Mouse (Mus musculus): ENCODE data around the gene Gpatch8. TPM values are rescaled to one million over a fixed set of nuclear protein-coding genes. Genes with fewer than 3 reads are reported as not detected.

Gpatch8 gene
- polyA plus RNA-seq, 1 experiment, result 5.7 TPM

DNA sequence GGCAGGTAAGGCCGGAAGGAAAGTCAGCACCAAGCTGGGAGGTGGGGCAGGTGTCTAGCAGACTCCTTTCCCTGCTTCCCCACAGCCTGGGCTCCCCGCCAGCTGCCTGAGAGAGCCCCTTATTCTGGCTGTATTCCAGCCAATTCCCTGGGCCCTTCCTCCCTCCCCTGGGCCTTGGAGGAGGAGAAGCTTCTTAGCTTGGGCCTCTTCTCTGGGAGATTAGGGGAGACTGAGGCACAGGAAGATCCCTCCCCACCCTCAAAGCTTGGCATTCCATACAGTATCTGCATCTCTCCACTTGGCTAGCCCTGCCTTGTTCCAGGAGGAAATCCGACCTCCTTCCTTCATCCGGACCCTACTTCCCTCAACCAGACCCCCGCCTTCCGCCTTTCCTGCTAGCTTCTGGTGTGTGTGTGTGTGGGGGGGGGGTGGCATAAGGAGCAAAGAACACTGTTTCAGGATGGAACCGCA lies 110.3 kb downstream of the Gpatch8 start:
- Histone ChIP-seq H3K4me3 (replicated peaks) (peak overlapping the region; percentile 95), H3K36me3 (replicated peaks; ENCODE audit: low read length) (no peaks in the 10 kb centered on the region), H3K4me1 (peaks cover 46% of the 10 kb centered on the region), H3K9me3 (no peaks in the 10 kb centered on the region), H3K27me3 (replicated peaks) (peaks cover 67% of the 10 kb centered on the region)
- no peak for TF ChIP-seq FLI1 (IDR thresholded peaks at IDR 0.05; ENCODE audit: low read length)
- no peak for TF ChIP-seq GATA1 (IDR thresholded peaks at IDR 0.05; ENCODE audit: borderline replicate concordance, low read length)

DNA sequence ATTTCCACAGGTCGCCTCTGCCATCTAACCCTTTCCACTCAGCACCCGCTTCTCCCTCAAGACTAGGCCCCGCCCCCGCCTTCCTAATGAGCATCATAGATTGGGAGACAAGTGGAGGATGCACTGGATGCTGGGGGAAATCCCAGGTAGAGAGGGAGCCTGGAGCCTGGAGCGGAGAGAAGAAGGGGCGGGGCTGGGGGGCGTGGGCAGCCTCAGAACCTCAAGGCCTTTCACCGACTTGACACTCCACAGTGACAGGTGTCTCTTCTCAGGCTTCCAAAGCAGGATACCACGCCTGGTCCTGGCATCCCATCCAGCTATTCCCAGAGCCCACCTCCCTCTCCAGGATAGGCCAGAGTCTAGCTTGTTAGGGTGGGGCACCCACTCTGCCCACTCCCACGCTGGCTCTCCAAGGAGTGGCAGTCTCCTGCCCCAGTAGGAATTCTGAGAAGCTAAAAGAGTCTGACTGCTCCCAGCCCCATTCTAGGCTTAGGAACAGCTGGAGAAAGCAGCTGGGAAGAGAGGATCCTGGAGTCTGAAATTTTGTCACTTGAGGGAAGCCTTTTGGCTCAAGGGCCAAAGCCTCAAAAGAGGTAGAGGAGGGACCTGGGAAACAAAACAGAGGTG lies 110.8 kb downstream of the Gpatch8 start:
- Histone ChIP-seq H3K4me3 (replicated peaks) (no peak overlapping the region), H3K36me3 (replicated peaks; ENCODE audit: low read length) (no peaks in the 10 kb centered on the region), H3K27me3 (replicated peaks) (peaks cover 67% of the 10 kb centered on the region), H3K9me3 (no peaks in the 10 kb centered on the region), H3K4me1 (peaks cover 46% of the 10 kb centered on the region)
- TF ChIP-seq FLI1 (IDR thresholded peaks at IDR 0.05; ENCODE audit: low read length), result no peak

DNA sequence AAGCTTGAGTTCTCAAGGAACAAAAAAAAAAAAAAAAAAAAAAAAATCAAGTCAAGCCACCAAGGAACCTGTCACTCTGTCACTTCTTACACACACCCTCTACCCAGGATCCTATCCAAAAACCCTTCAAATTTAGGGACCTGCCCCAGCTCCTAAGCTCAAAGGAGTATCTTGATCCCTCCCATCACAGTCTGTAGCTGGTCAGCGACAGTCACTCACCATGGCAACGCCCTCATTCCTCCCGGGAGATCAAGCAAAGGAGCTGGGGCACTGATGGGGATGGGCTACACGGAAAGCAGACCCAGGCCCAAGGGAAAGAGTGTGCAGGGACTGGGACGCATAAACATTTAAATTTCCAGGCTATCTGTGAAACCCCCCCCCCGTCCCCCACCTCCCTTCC lies 111.4 kb downstream of the Gpatch8 start:
- peaks cover 70% of the 10 kb centered on the region for H3K27me3 ChIP-seq (replicated peaks)

DNA sequence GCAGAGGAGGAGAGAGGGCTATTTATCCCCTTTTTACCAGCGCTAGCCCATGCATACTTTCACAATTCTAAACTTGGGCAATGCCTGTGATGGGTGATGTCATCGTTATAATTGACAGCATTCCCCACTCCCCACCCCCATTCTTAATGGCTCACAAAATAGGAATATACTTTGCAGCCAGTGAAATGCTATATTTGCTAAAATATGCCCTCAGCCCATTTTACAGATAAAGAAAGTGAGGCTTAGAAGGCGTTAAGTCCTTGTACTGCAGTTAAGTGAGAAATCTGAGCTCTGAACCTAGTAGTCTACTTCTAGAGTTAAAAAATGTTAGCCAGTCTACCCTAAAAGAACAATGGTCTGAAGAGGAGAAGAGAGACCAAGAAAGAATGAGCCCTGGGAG lies 111.9 kb downstream of the Gpatch8 start:
- peaks cover 52% of the 10 kb centered on the region for H3K4me1 ChIP-seq
- no peak for TF ChIP-seq FLI1 (IDR thresholded peaks at IDR 0.05; ENCODE audit: low read length)
- TF ChIP-seq GATA1 (IDR thresholded peaks at IDR 0.05; ENCODE audit: borderline replicate concordance, low read length), result no peak
- H3K9me3 ChIP-seq, result no peaks in the 10 kb centered on the region
- H3K4me3 ChIP-seq (replicated peaks), result no peak overlapping the region
- no peaks in the 10 kb centered on the region for H3K36me3 ChIP-seq (replicated peaks; ENCODE audit: low read length)
- H3K27me3 ChIP-seq (replicated peaks), result peaks cover 70% of the 10 kb centered on the region

More for the DNA sequence above, 111.4 kb downstream of the Gpatch8 start:
- H3K4me1 ChIP-seq, result peaks cover 51% of the 10 kb centered on the region
- no peaks in the 10 kb centered on the region for H3K36me3 ChIP-seq (replicated peaks; ENCODE audit: low read length)
- no peak for TF ChIP-seq GATA1 (IDR thresholded peaks at IDR 0.05; ENCODE audit: borderline replicate concordance, low read length)
- TF ChIP-seq FLI1 (IDR thresholded peaks at IDR 0.05; ENCODE audit: low read length), result no peak
- no peaks in the 10 kb centered on the region for H3K9me3 ChIP-seq
- H3K4me3 ChIP-seq (replicated peaks), result no peak overlapping the region

DNA sequence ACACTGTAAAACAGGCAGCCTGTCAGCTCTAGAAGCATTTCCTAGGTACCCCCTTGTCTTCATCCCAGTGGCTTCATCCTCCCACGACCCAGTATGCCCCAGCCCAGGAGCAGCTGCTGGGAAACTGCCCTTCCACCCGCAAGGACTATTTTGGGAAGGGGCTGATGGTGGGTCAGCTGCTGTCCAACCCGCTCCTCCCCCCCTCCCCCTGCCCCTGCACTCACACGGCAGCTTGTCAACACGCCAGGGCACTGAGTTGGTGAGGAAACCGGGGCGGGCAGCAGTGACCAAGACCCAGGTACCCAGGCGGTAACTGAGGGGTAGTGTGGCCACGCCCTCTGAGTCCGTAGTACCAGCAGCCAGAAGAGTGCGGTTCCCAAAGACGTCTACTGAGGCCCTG lies 112.5 kb downstream of the Gpatch8 start:
- Histone ChIP-seq H3K4me1 (peaks cover 50% of the 10 kb centered on the region), H3K4me3 (replicated peaks) (no peak overlapping the region), H3K27me3 (replicated peaks) (peaks cover 74% of the 10 kb centered on the region), H3K9me3 (no peaks in the 10 kb centered on the region), H3K36me3 (replicated peaks; ENCODE audit: low read length) (peaks cover 2% of the 10 kb centered on the region)
- TF ChIP-seq FLI1 (IDR thresholded peaks at IDR 0.05; ENCODE audit: low read length), result no peak
- TF ChIP-seq GATA1 (IDR thresholded peaks at IDR 0.05; ENCODE audit: borderline replicate concordance, low read length), result no peak

DNA sequence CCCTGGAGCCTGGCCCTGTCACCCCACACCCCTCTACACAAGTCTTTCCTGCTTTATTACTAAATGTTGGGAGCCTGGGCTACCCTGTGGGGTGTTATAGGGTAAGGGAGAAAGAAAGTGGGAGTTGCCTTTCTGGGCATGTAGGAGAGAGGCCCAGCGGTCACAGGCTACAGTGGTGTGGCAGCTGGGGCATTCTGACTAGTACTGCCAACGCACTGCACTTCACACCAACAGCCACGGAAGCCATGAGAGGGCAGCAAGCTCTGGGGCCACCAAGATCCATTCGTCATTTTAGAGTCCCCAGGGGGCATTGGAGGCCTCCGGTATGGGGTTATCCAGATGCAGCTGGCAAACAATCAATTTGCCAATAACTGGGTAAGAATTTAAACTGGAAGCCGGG lies 114.1 kb downstream of the Gpatch8 start:
- TF ChIP-seq FLI1 (IDR thresholded peaks at IDR 0.05; ENCODE audit: low read length), result no peak
- no peak for TF ChIP-seq GATA1 (IDR thresholded peaks at IDR 0.05; ENCODE audit: borderline replicate concordance, low read length)
- no peak overlapping the region for H3K4me3 ChIP-seq (replicated peaks)
- H3K4me1 ChIP-seq, result peaks cover 47% of the 10 kb centered on the region
- peaks cover 75% of the 10 kb centered on the region for H3K27me3 ChIP-seq (replicated peaks)
- peaks cover 9% of the 10 kb centered on the region; the same call in 1 of the 2 replicates for H3K9me3 ChIP-seq
- H3K36me3 ChIP-seq (replicated peaks; ENCODE audit: low read length), result peaks cover 15% of the 10 kb centered on the region

- H3K4me3 ChIP-seq (replicated peaks), result no peak overlapping the region
- TF ChIP-seq FLI1 (IDR thresholded peaks at IDR 0.05; ENCODE audit: low read length) (no peak), GATA1 (IDR thresholded peaks at IDR 0.05; ENCODE audit: borderline replicate concordance, low read length) (no peak)
- H3K4me1 ChIP-seq, result peaks cover 45% of the 10 kb centered on the region
- H3K27me3 ChIP-seq (replicated peaks), result peaks cover 69% of the 10 kb centered on the region
- H3K36me3 ChIP-seq (replicated peaks; ENCODE audit: low read length), result peaks cover 20% of the 10 kb centered on the region
- peaks cover 9% of the 10 kb centered on the region; the same call in 1 of the 2 replicates for H3K9me3 ChIP-seq
Measured at GRCm38 (mm10) chr11:102441434-102441833, 114.8 kb downstream of the Gpatch8 start.

GRCm38 (mm10) chr11:102440255-102440654 lies 115.9 kb downstream of the Gpatch8 start:
- no peak overlapping the region for H3K4me3 ChIP-seq (replicated peaks)
- peaks cover 57% of the 10 kb centered on the region for H3K27me3 ChIP-seq (replicated peaks)
- peaks cover 9% of the 10 kb centered on the region; the same call in 1 of the 2 replicates for H3K9me3 ChIP-seq
- TF ChIP-seq FLI1 (IDR thresholded peaks at IDR 0.05; ENCODE audit: low read length) (no peak), GATA1 (IDR thresholded peaks at IDR 0.05; ENCODE audit: borderline replicate concordance, low read length) (no peak)
- peaks cover 32% of the 10 kb centered on the region for H3K36me3 ChIP-seq (replicated peaks; ENCODE audit: low read length)
- H3K4me1 ChIP-seq, result peaks cover 40% of the 10 kb centered on the region

DNA sequence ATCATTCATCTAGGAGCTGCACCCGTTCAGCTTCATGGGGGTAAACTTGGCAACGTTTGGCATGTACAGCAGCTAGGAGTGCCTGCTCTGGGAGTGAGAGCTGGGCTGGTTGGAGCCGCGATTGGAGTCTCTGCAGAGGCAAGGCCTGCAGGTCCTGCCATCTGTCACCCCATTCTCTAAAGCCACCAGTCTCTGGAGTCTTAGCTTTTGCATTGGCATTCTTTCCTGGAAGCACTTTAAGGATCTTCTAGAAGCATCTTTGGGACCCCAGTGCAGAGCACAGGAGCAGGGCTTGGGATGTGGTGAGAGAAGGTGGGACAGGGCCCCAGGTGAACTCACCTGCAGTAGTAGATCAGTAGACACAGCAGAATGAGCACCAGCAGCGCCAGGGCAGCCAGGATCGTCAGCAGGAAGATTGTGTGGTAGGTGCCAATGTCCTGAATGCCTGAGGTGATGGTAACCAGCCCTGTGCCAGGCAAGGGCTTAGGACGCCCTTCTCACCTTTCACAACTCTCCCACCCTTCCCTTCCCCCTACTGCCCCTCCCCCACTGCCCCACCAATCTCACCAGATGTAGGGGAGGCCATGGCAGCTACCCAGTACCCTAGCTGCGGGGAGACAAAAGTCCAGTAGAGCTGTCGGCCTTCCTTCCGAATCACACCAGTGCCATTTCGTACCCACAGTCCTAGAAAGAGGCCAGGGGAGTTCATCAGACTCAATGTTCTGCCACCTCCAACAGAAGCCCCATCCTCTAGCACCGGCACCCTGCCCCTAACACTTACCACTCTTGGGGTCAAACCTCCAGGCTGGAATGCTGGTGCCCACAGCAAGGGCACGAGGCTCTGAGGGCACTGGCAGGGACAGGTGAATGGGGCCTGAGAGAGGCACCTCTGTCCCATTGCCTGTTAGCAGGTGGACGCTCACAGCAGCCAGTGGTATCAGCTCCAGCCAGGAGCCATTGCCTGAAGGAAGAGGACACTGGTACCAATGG lies 116.8 kb downstream of the Gpatch8 start:
- peaks cover 46% of the 10 kb centered on the region for H3K4me1 ChIP-seq
- TF ChIP-seq GATA1 (IDR thresholded peaks at IDR 0.05; ENCODE audit: borderline replicate concordance, low read length), result no peak
- no peak for TF ChIP-seq FLI1 (IDR thresholded peaks at IDR 0.05; ENCODE audit: low read length)
- peaks cover 9% of the 10 kb centered on the region; the same call in 1 of the 2 replicates for H3K9me3 ChIP-seq
- H3K4me3 ChIP-seq (replicated peaks), result peak overlapping the region; percentile 59
- peaks cover 53% of the 10 kb centered on the region for H3K27me3 ChIP-seq (replicated peaks)
- peaks cover 41% of the 10 kb centered on the region for H3K36me3 ChIP-seq (replicated peaks; ENCODE audit: low read length)
